Mouse (Mus musculus) embryonic facial prominence, embryonic 15.5 days (tissue): ENCODE measurements at regions not wholly inside any gene's neighbourhood (a gene's known extent, or its start where the extent isn't known, plus 50 kb on each side); places are given as distances from the start of the nearest gene placed in this dataset.

Experiments used
- ATAC-seq: fragments of 200-750 bp; cut with Nextera tagmentation; 2 replicates; pipeline ENCODE4 v1.8.0; 2017; ENCODE audit warnings: low read depth, moderate TSS enrichment; ENCODE audit not compliant: insufficient number of reproducible peaks, low FRiP score, low TSS enrichment
- H3K27ac ChIP-seq: fragments of 300-500 bp; sonication (generic); replicated peaks from 2 replicates; pipeline ENCODE4 v1.5.1; 2015; ENCODE audit warnings: mild to moderate bottlenecking, inconsistent platforms
- H3K27me3 ChIP-seq: fragments of 300-500 bp; sonication (generic); 2 replicates; pipeline ENCODE4 v1.6.1; 2015; ENCODE audit warnings: inconsistent platforms
- H3K36me3 ChIP-seq: fragments of 300-500 bp; sonication (generic); 2 replicates; pipeline ENCODE4 v1.6.1; 2015; ENCODE audit warnings: mild to moderate bottlenecking, inconsistent platforms
- H3K4me1 ChIP-seq: fragments of 300-500 bp; sonication (generic); 2 replicates; pipeline ENCODE4 v1.6.1; 2015; ENCODE audit warnings: inconsistent platforms
- H3K4me2 ChIP-seq: fragments of 300-500 bp; sonication (generic); replicated peaks from 2 replicates; pipeline ENCODE4 v1.6.1; 2015; ENCODE audit warnings: mild to moderate bottlenecking, inconsistent platforms
- H3K4me3 ChIP-seq: fragments of 300-500 bp; sonication (generic); replicated peaks from 2 replicates; pipeline ENCODE4 v1.5.1; 2015; ENCODE audit warnings: mild to moderate bottlenecking, inconsistent platforms
- H3K9ac ChIP-seq: fragments of 300-500 bp; sonication (generic); 2 replicates; pipeline ENCODE4 v1.6.1; 2015; ENCODE audit warnings: inconsistent platforms
- H3K9me3 ChIP-seq: fragments of 300-500 bp; sonication (generic); replicated peaks from 2 replicates; pipeline ENCODE4 v1.6.1; 2016; ENCODE audit warnings: inconsistent platforms
- WGBS: fragments of 180-500 bp; shearing (Covaris S2); methylation state at CpG from one replicate; pipeline ENCODE4 v1.1.7; 2015; 5-methylcytosine and 5-hydroxymethylcytosine counted together

- Histone ChIP-seq H3K4me3 (no peak overlapping the region), H3K27me3 (no peaks in the 10 kb centered on the region), H3K27ac (no peak overlapping the region), H3K9ac (no peak overlapping the region), H3K36me3 (no peaks in the 10 kb centered on the region), H3K9me3 (no peaks in the 10 kb centered on the region), H3K4me2 (no peak overlapping the region), H3K4me1 (no peaks in the 10 kb centered on the region)
- WGBS: 76% methylated on average over 10 of the region's 10 CpGs
- ATAC-seq: no peak
Observed at GRCm38 (mm10) chr14:98882586-98882985, 111.5 kb downstream of the Rpl36a-ps1 start.

GRCm38 (mm10) chr14:98877956-98878355 is 116.2 kb downstream of the Rpl36a-ps1 start:
- H3K4me1 ChIP-seq: no peaks in the 10 kb centered on the region
- 84% methylated on average over 3 of the region's 3 CpGs for WGBS
- H3K9ac ChIP-seq: no peak overlapping the region
- H3K36me3 ChIP-seq: no peaks in the 10 kb centered on the region
- no peaks in the 10 kb centered on the region for H3K27me3 ChIP-seq
- H3K4me2 ChIP-seq: no peak overlapping the region
- no peak for ATAC-seq
- no peaks in the 10 kb centered on the region for H3K9me3 ChIP-seq
- no peak overlapping the region for H3K4me3 ChIP-seq
- H3K27ac ChIP-seq: no peak overlapping the region

- Histone ChIP-seq H3K4me2 (no peak overlapping the region), H3K27me3 (no peaks in the 10 kb centered on the region), H3K4me1 (no peaks in the 10 kb centered on the region), H3K9me3 (no peaks in the 10 kb centered on the region), H3K27ac (no peak overlapping the region), H3K36me3 (no peaks in the 10 kb centered on the region), H3K4me3 (no peak overlapping the region), H3K9ac (no peak overlapping the region)
- ATAC-seq: no peak
- 82% methylated on average over 9 of the region's 9 CpGs for WGBS
Observed at GRCm38 (mm10) chr14:98873446-98873845, 120.7 kb downstream of the Rpl36a-ps1 start.

GRCm38 (mm10) chr14:98869888-98870287 is 124.2 kb downstream of the Rpl36a-ps1 start:
- H3K27me3 ChIP-seq: no peaks in the 10 kb centered on the region
- H3K4me3 ChIP-seq: no peak overlapping the region
- no peak overlapping the region for H3K27ac ChIP-seq
- WGBS: 81% methylated on average over 6 of the region's 6 CpGs
- no peak overlapping the region for H3K9ac ChIP-seq
- no peaks in the 10 kb centered on the region for H3K9me3 ChIP-seq
- H3K36me3 ChIP-seq: no peaks in the 10 kb centered on the region
- no peak overlapping the region for H3K4me2 ChIP-seq
- no peaks in the 10 kb centered on the region for H3K4me1 ChIP-seq
- no peak for ATAC-seq

- Histone ChIP-seq H3K4me2 (no peak overlapping the region), H3K4me1 (no peaks in the 10 kb centered on the region), H3K27ac (no peak overlapping the region), H3K36me3 (no peaks in the 10 kb centered on the region), H3K9ac (no peak overlapping the region), H3K9me3 (no peaks in the 10 kb centered on the region), H3K4me3 (no peak overlapping the region), H3K27me3 (no peaks in the 10 kb centered on the region)
- ATAC-seq: no peak
Observed at GRCm38 (mm10) chr14:98866880-98867279, 127.2 kb downstream of the Rpl36a-ps1 start.

GRCm38 (mm10) chr14:98864001-98864400 is 130.1 kb downstream of the Rpl36a-ps1 start:
- Histone ChIP-seq H3K9ac (no peak overlapping the region), H3K9me3 (no peaks in the 10 kb centered on the region), H3K36me3 (no peaks in the 10 kb centered on the region), H3K4me3 (no peak overlapping the region), H3K4me2 (no peak overlapping the region), H3K4me1 (no peaks in the 10 kb centered on the region), H3K27ac (no peak overlapping the region), H3K27me3 (no peaks in the 10 kb centered on the region)
- 73% methylated on average over 6 of the region's 6 CpGs for WGBS
- no peak for ATAC-seq

- 45% methylated on average over 11 of the region's 11 CpGs for WGBS
- Histone ChIP-seq H3K9me3 (no peaks in the 10 kb centered on the region), H3K4me2 (no peak overlapping the region), H3K4me3 (no peak overlapping the region), H3K27ac (no peak overlapping the region), H3K27me3 (no peaks in the 10 kb centered on the region), H3K4me1 (no peaks in the 10 kb centered on the region), H3K9ac (no peak overlapping the region), H3K36me3 (no peaks in the 10 kb centered on the region)
- no peak for ATAC-seq
Observed at GRCm38 (mm10) chr14:98863598-98863997, 130.5 kb downstream of the Rpl36a-ps1 start.

GRCm38 (mm10) chr14:98862095-98862735 is 131.9 kb downstream of the Rpl36a-ps1 start:
- Histone ChIP-seq H3K9ac (no peak overlapping the region), H3K4me1 (no peaks in the 10 kb centered on the region), H3K27ac (no peak overlapping the region), H3K4me2 (no peak overlapping the region), H3K4me3 (no peak overlapping the region), H3K27me3 (no peaks in the 10 kb centered on the region), H3K36me3 (no peaks in the 10 kb centered on the region), H3K9me3 (no peaks in the 10 kb centered on the region)
- WGBS: 62% methylated on average over 5 of the region's 5 CpGs
- no peak for ATAC-seq

- ATAC-seq: no peak
- 65% methylated on average over 7 of the region's 7 CpGs for WGBS
Observed at GRCm38 (mm10) chr14:98858801-98859200, 135.3 kb downstream of the Rpl36a-ps1 start.

GRCm38 (mm10) chr14:98848500-98848899 is 145.6 kb downstream of the Rpl36a-ps1 start:
- H3K27ac ChIP-seq: no peak overlapping the region
- H3K4me3 ChIP-seq: no peak overlapping the region
- no peaks in the 10 kb centered on the region for H3K9me3 ChIP-seq
- H3K4me1 ChIP-seq: no peaks in the 10 kb centered on the region
- no peak overlapping the region for H3K4me2 ChIP-seq
- H3K9ac ChIP-seq: no peak overlapping the region
- no peaks in the 10 kb centered on the region for H3K36me3 ChIP-seq
- 42% methylated on average over 1 of the region's 1 CpGs for WGBS
- no peak for ATAC-seq
- H3K27me3 ChIP-seq: no peaks in the 10 kb centered on the region

More at GRCm38 (mm10) chr14:98858801-98859200, 135.3 kb downstream of the Rpl36a-ps1 start:
- Histone ChIP-seq H3K36me3 (no peaks in the 10 kb centered on the region), H3K27ac (no peak overlapping the region), H3K9me3 (no peaks in the 10 kb centered on the region), H3K27me3 (no peaks in the 10 kb centered on the region), H3K4me2 (no peak overlapping the region), H3K9ac (no peak overlapping the region), H3K4me1 (no peaks in the 10 kb centered on the region), H3K4me3 (no peak overlapping the region)

GRCm38 (mm10) chr14:98844221-98844620 is 149.9 kb downstream of the Rpl36a-ps1 start:
- no peak for ATAC-seq
- Histone ChIP-seq H3K9me3 (no peaks in the 10 kb centered on the region), H3K4me2 (no peak overlapping the region), H3K36me3 (no peaks in the 10 kb centered on the region), H3K27me3 (no peaks in the 10 kb centered on the region), H3K4me1 (no peaks in the 10 kb centered on the region), H3K4me3 (no peak overlapping the region), H3K27ac (no peak overlapping the region), H3K9ac (no peak overlapping the region)
- 81% methylated on average over 2 of the region's 2 CpGs for WGBS

GRCm38 (mm10) chr14:98834316-98834715 is 159.8 kb downstream of the Rpl36a-ps1 start:
- Histone ChIP-seq H3K27me3 (no peaks in the 10 kb centered on the region), H3K9ac (no peak overlapping the region), H3K4me1 (no peaks in the 10 kb centered on the region), H3K27ac (no peak overlapping the region), H3K36me3 (no peaks in the 10 kb centered on the region), H3K9me3 (no peaks in the 10 kb centered on the region), H3K4me2 (no peak overlapping the region), H3K4me3 (no peak overlapping the region)
- 89% methylated on average over 5 of the region's 5 CpGs for WGBS
- ATAC-seq: no peak
